Mouse (Mus musculus): ENCODE data around the gene Zfp942. TPM values are rescaled to one million over a fixed set of nuclear protein-coding genes. Genes with fewer than 3 reads are reported as not detected.

Zfp942 gene
- 1.0 and 1.9 TPM in 2 replicates for polyA plus RNA-seq (2012; ENCODE audit: low replicate concordance)

GRCm38 (mm10) chr17:21962107-21962907 lies at the start of gene Zfp942, which contains the start of gene Zfp943:
TSS of gene Zfp942 (minus strand) at chr17:21962464.
TSS of gene Zfp943 (plus strand) at chr17:21962552.

DNA sequence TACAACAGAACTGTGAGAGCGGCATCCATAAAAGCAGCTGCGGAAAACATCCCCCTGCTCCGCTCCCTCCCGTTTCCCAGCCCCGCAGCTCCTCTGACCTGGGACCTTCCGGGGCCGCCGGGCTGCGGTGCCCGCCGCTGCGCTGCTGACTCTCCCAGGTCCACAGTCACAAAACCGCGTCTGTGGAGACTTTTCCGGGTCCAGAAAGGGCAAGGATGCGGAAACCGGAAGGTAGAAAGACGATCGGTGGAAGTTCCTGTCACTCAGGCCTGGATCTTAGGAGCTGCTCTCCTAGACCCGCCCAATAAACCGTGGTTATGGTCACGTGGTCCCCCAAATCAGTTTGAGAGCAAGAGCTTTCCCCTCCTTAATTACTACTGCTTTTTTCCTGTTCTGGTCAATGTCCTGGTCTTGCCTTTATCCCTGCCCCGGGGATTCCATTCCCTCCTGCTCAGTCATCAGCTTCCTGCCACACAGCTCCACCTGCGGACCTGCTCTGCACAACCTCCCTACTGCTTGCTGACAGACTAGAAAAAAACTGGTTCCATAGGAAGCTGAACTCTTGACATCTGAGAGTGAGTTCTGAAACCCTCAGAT lies 52.7 kb downstream of the Zfp942 start, which contains the start of gene Zfp995:
TSS of gene Zfp995 (minus strand) at position 471 of the 597 bp plus-strand sequence.

Other genes with a start within 250 kb of the Zfp942 start
- gene Zfp229, start 231.7 kb downstream of the Zfp942 start, polyA plus RNA-seq (2012; ENCODE audit: low replicate concordance) = 1.5 and 3.7 TPM in 2 replicates
- 0.07 and 0.08 TPM in 2 replicates for gene Zfp820, start 116.7 kb downstream of the Zfp942 start, polyA plus RNA-seq (2012; ENCODE audit: low replicate concordance)
- gene Zfp995, start 52.5 kb downstream of the Zfp942 start, polyA plus RNA-seq (2012; ENCODE audit: low replicate concordance) = 1.5 and 2.2 TPM in 2 replicates
- 0.68 and 2.4 TPM in 2 replicates for gene Zfp943, start 88 bp upstream of the Zfp942 start, polyA plus RNA-seq (2012; ENCODE audit: low replicate concordance)
- gene Zfp947, start 203.7 kb upstream of the Zfp942 start, polyA plus RNA-seq (2012; ENCODE audit: low replicate concordance) = not detected in 2 replicates

Data from hematopoietic multipotent progenitor cell, adult 10-12 weeks (in vitro differentiated cells).